Mouse (Mus musculus): Measurements from ENCODE around the gene Arhgap23. TPM values are rescaled to one million over a fixed set of nuclear protein-coding genes. Genes with fewer than 3 reads are reported as not detected.

Gene Arhgap23
- polyA plus RNA-seq, 2 experiments from 2014 or later = not detected

Other genes starting within 250 kb of the Arhgap23 start
- gene Kpnb1, start 227.7 kb upstream of the Arhgap23 start, polyA plus RNA-seq (2017; shearing (Covaris generic)) = 10 to 100 TPM; 28.8 to 40.6 TPM
- 10 to 100 TPM; 36.1 to 43.0 TPM for gene Npepps, start 134.9 kb upstream of the Arhgap23 start, polyA plus RNA-seq (2017; shearing (Covaris generic))
- 10 to 100 TPM; 44.6 to 48.7 TPM for gene Mrpl45, start 99.8 kb upstream of the Arhgap23 start, polyA plus RNA-seq (2017; shearing (Covaris generic))
- gene Gpr179, start 63.5 kb upstream of the Arhgap23 start, polyA plus RNA-seq (2017; shearing (Covaris generic)) = under 1 TPM; 0.11 to 0.45 TPM
- gene Socs7, start 53.0 kb upstream of the Arhgap23 start, polyA plus RNA-seq (2017; shearing (Covaris generic)) = 1 to 10 TPM; 6.1 to 7.8 TPM
- gene 4933428G20Rik, start 84.8 kb downstream of the Arhgap23 start, polyA plus RNA-seq (2017; shearing (Covaris generic)) = not detected
- not detected for gene Srcin1, start 160.7 kb downstream of the Arhgap23 start, polyA plus RNA-seq (2017; shearing (Covaris generic))
- under 1 TPM; 0.40 to 0.61 TPM for gene Epop, start 214.2 kb downstream of the Arhgap23 start, polyA plus RNA-seq (2017; shearing (Covaris generic))
- 10 to 100 TPM; 13.9 to 15.2 TPM for gene Mllt6, start 247.9 kb downstream of the Arhgap23 start, polyA plus RNA-seq (2017; shearing (Covaris generic))